Mouse (Mus musculus) lung, adult 2 months (tissue): ENCODE data around the gene Tmem238l. TPM values are rescaled to one million over a fixed set of nuclear protein-coding genes. Genes with fewer than 3 reads are reported as not detected.

Experiments used
- DNase-seq: peaks from one replicate; pipeline ENCODE4 v3.0.0; 2022
- H3K4me1 ChIP-seq: fragments of 200-500 bp; 2 replicates; pipeline ENCODE4 v1.6.1; 2011; ENCODE audit warnings: low read length; ENCODE audit not compliant: control insufficient read depth, insufficient read depth
- H3K4me3 ChIP-seq: fragments of 200-500 bp; replicated peaks from 2 replicates; pipeline ENCODE3; 2011; ENCODE audit warnings: low read depth, mild to moderate bottlenecking, control low read depth, low read length; ENCODE audit errors: extremely low read depth
- CTCF ChIP-seq: fragments of 200-500 bp; IDR thresholded peaks from 2 replicates; pipeline ENCODE4 v1.5.1; 2011; ENCODE audit warnings: mild to moderate bottlenecking, low read length, control low read depth; ENCODE audit not compliant: insufficient read depth
- POLR2A ChIP-seq: fragments of 200-500 bp; IDR thresholded peaks from 2 replicates; pipeline ENCODE4 v1.6.1; 2011; ENCODE audit warnings: low read depth, mild to moderate bottlenecking, control low read depth, low read length, borderline replicate concordance; ENCODE audit errors: extremely low read depth
- WGBS: fragments of 180-500 bp; shearing (Covaris S2); methylation state at CpG from one replicate; pipeline ENCODE4 v1.1.7; 2018; 5-methylcytosine and 5-hydroxymethylcytosine counted together
- polyA plus RNA-seq: library from polyadenylated mRNA; depleted of rRNA; stranded (reverse); fragments of >200 nt; gene quantifications from 2 replicates; pipeline ENCODE4 v1.2.3, GENCODE M21; 2012

Gene Tmem238l
- polyA plus RNA-seq, 1 experiment, result 0.14 TPM

GRCm38 (mm10) chr11:66973507-66973906, 17.1 kb downstream of the Tmem238l start:
- no peaks in the 10 kb centered on the region for H3K4me1 ChIP-seq
- no peak for DNase-seq
- no peak overlapping the region for H3K4me3 ChIP-seq
- 68% methylated on average over 3 of the region's 3 CpGs for WGBS
- TF ChIP-seq POLR2A (no peak), CTCF (no peak)

- WGBS, result 75% methylated on average over 7 of the region's 7 CpGs
- Histone ChIP-seq H3K4me3 (no peak overlapping the region), H3K4me1 (no peaks in the 10 kb centered on the region)
- no peak for DNase-seq
- TF ChIP-seq POLR2A (no peak), CTCF (no peak)
Observed at GRCm38 (mm10) chr11:66975606-66976330, 19.3 kb downstream of the Tmem238l start.

GRCm38 (mm10) chr11:66981336-66982115, 25.1 kb downstream of the Tmem238l start:
- Histone ChIP-seq H3K4me1 (no peaks in the 10 kb centered on the region), H3K4me3 (no peak overlapping the region)
- no peak for TF ChIP-seq CTCF
- no peak for TF ChIP-seq POLR2A
- DNase-seq, result no peak
- 67% methylated on average over 15 of the region's 15 CpGs for WGBS

- H3K4me3 ChIP-seq, result no peak overlapping the region
- DNase-seq, result peak; percentile 31
- no peaks in the 10 kb centered on the region for H3K4me1 ChIP-seq
- 24% methylated on average over 6 of the region's 6 CpGs for WGBS
- TF ChIP-seq POLR2A (no peak), CTCF (peak; percentile 71)
Observed at GRCm38 (mm10) chr11:66982794-66983193, 26.4 kb downstream of the Tmem238l start.

GRCm38 (mm10) chr11:66983422-66984164, 27.2 kb downstream of the Tmem238l start:
- DNase-seq, result peak; percentile 48
- WGBS, result 60% methylated on average over 11 of the region's 11 CpGs
- no peak for TF ChIP-seq POLR2A
- no peak for TF ChIP-seq CTCF

GRCm38 (mm10) chr11:66984165-66985135, 28.0 kb downstream of the Tmem238l start:
- Histone ChIP-seq H3K4me3 (peak overlapping the region; percentile 65), H3K4me1 (no peaks in the 10 kb centered on the region)
- DNase-seq, result peak; percentile 77
- TF ChIP-seq CTCF, result peak; percentile 76
- TF ChIP-seq POLR2A, result no peak
- 10% methylated on average over 28 of the region's 28 CpGs for WGBS

More at GRCm38 (mm10) chr11:66983422-66984164, 27.2 kb downstream of the Tmem238l start:
- Histone ChIP-seq H3K4me1 (no peaks in the 10 kb centered on the region), H3K4me3 (no peak overlapping the region)

GRCm38 (mm10) chr11:66985136-66985702, 28.8 kb downstream of the Tmem238l start:
- peak overlapping the region; percentile 55 for H3K4me3 ChIP-seq
- DNase-seq, result peak; percentile 21
- 14% methylated on average over 11 of the region's 11 CpGs for WGBS
- no peaks in the 10 kb centered on the region for H3K4me1 ChIP-seq
- no peak for TF ChIP-seq POLR2A
- TF ChIP-seq CTCF, result no peak

- no peak for DNase-seq
- 72% methylated on average over 2 of the region's 2 CpGs for WGBS
- no peak overlapping the region for H3K4me3 ChIP-seq
Observed at GRCm38 (mm10) chr11:66992150-66992549, 35.7 kb downstream of the Tmem238l start.

More at GRCm38 (mm10) chr11:66992150-66992549, 35.7 kb downstream of the Tmem238l start:
- TF ChIP-seq POLR2A, result no peak
- no peaks in the 10 kb centered on the region for H3K4me1 ChIP-seq
